Mouse (Mus musculus) MEL (cell line): ENCODE measurements around the gene Exoc3l. TPM values are rescaled to one million over a fixed set of nuclear protein-coding genes. Genes with fewer than 3 reads are reported as not detected.

Experiments
- DNase-seq: peaks from one replicate; pipeline ENCODE4 v3.0.0; 2011; ENCODE audit warnings: low read depth, low spot score
- H3K27ac ChIP-seq: 2 replicates; pipeline ENCODE4 v1.5.1; 2012; ENCODE audit warnings: low read depth, mild to moderate bottlenecking, control low read depth, low read length, moderate library complexity; ENCODE audit not compliant: control insufficient read depth
- H3K27me3 ChIP-seq, 2 experiments: fragments of 150-350 bp in 1 of 2; sonication (generic) in 1 of 2; 2 replicates each; pipeline ENCODE4 v1.6.1; 2012; ENCODE audit warnings: low read length in 2 of 2, mild to moderate bottlenecking in 2 of 2, improper control_type of control experiment in 1 of 2, moderate library complexity in 1 of 2; ENCODE audit not compliant: insufficient read depth in 2 of 2, control insufficient read depth in 1 of 2
- H3K36me3 ChIP-seq, 2 experiments: 2 replicates each; pipeline ENCODE4 v1.6.1; 2012 to 2014; ENCODE audit warnings: low read length in 2 of 2, improper control_type of control experiment in 1 of 2, inconsistent platforms in 1 of 2, mild to moderate bottlenecking in 1 of 2; ENCODE audit not compliant: insufficient read depth in 2 of 2, control insufficient read depth in 1 of 2
- H3K4me1 ChIP-seq, 2 experiments: fragments of 150-350 bp in 1 of 2; sonication (generic) in 1 of 2; 2 replicates each; pipeline ENCODE4 v1.6.1; 2012; ENCODE audit warnings: low read length in 2 of 2, improper control_type of control experiment in 1 of 2, mild to moderate bottlenecking in 1 of 2; ENCODE audit not compliant: insufficient read depth in 2 of 2, control insufficient read depth in 1 of 2
- H3K4me3 ChIP-seq, 2 experiments: fragments of 150-350 bp in 1 of 2; sonication (generic) in 1 of 2; 2 replicates each; pipeline ENCODE4 v1.5.1; 2012; ENCODE audit warnings: low read depth in 2 of 2, low read length in 2 of 2, mild to moderate bottlenecking in 2 of 2, moderate library complexity in 2 of 2, control low read depth in 1 of 2, improper control_type of control experiment in 1 of 2; ENCODE audit not compliant: control insufficient read depth in 1 of 2, insufficient read depth in 1 of 2
- H3K79me2 ChIP-seq: 2 replicates; pipeline ENCODE4 v1.6.1; 2012; ENCODE audit warnings: mild to moderate bottlenecking, low read length, moderate library complexity; ENCODE audit not compliant: control insufficient read depth, poor library complexity, insufficient read depth
- H3K9ac ChIP-seq: 2 replicates; pipeline ENCODE4 v1.6.1; 2012; ENCODE audit warnings: low read depth, mild to moderate bottlenecking, control low read depth, low read length, moderate library complexity; ENCODE audit not compliant: control insufficient read depth, poor library complexity, severe bottlenecking
- H3K9me3 ChIP-seq: fragments of 150-350 bp; sonication (generic); replicated peaks from 2 replicates; pipeline ENCODE4 v1.6.1; 2012; ENCODE audit warnings: mild to moderate bottlenecking, low read length, improper control_type of control experiment, moderate library complexity; ENCODE audit not compliant: insufficient read depth
- BHLHE40 ChIP-seq: IDR thresholded peaks from 2 replicates; pipeline ENCODE4 v1.6.1; 2012; ENCODE audit warnings: low read depth, mild to moderate bottlenecking, inconsistent platforms, low read length, improper control_type of control experiment, borderline replicate concordance
- CHD2 ChIP-seq: IDR thresholded peaks from 2 replicates; pipeline ENCODE4 v1.6.1; 2011; ENCODE audit warnings: low read length, improper control_type of control experiment
- E2F4 ChIP-seq: IDR thresholded peaks from 2 replicates; pipeline ENCODE4 v1.6.1; 2011; ENCODE audit warnings: low read depth, low read length, improper control_type of control experiment, borderline replicate concordance
- ELF1 ChIP-seq: IDR thresholded peaks from 2 replicates; pipeline ENCODE4 v1.6.1; 2014; ENCODE audit warnings: low read depth, mild to moderate bottlenecking, inconsistent platforms, low read length, improper control_type of control experiment, moderate library complexity
- ETS1 ChIP-seq: IDR thresholded peaks from 2 replicates; pipeline ENCODE4 v1.6.1; 2012; ENCODE audit warnings: low read depth, mild to moderate bottlenecking, inconsistent platforms, low read length, improper control_type of control experiment, moderate library complexity
- GABPA ChIP-seq: IDR thresholded peaks from 2 replicates; pipeline ENCODE4 v1.6.1; 2012; ENCODE audit warnings: low read depth, mild to moderate bottlenecking, inconsistent platforms, low read length, improper control_type of control experiment, moderate library complexity
- HCFC1 ChIP-seq: IDR thresholded peaks from 2 replicates; pipeline ENCODE4 v1.6.1; 2012; ENCODE audit warnings: low read depth, mild to moderate bottlenecking, inconsistent platforms, low read length, improper control_type of control experiment, moderate library complexity
- MAFK ChIP-seq: IDR thresholded peaks from 2 replicates; pipeline ENCODE4 v1.6.1; 2011; ENCODE audit warnings: low read depth, mild to moderate bottlenecking, low read length, improper control_type of control experiment, borderline replicate concordance
- MAX ChIP-seq: IDR thresholded peaks from 2 replicates; pipeline ENCODE4 v1.6.1; 2011; ENCODE audit warnings: low read length, improper control_type of control experiment
- MAZ ChIP-seq: IDR thresholded peaks from 2 replicates; pipeline ENCODE4 v1.6.1; 2012; ENCODE audit warnings: low read depth, mild to moderate bottlenecking, inconsistent platforms, low read length, improper control_type of control experiment
- MXI1 ChIP-seq: IDR thresholded peaks from 2 replicates; pipeline ENCODE4 v1.6.1; 2011; ENCODE audit warnings: mild to moderate bottlenecking, low read depth, low read length, improper control_type of control experiment
- NELFE ChIP-seq: IDR thresholded peaks from 2 replicates; pipeline ENCODE4 v1.6.1; 2011; ENCODE audit warnings: low read depth, low read length, improper control_type of control experiment
- POLR2A ChIP-seq, 2 experiments: IDR thresholded peaks; 2 replicates each; pipeline ENCODE4 v1.6.1; 2011 to 2012; ENCODE audit warnings: low read length in 2 of 2, mild to moderate bottlenecking in 2 of 2, control low read depth in 1 of 2, improper control_type of control experiment in 1 of 2, low read depth in 1 of 2, moderate library complexity in 1 of 2; ENCODE audit not compliant: control insufficient read depth in 1 of 2, insufficient read depth in 1 of 2, poor library complexity in 1 of 2
- POLR2AphosphoS2 ChIP-seq: IDR thresholded peaks from 2 replicates; pipeline ENCODE4 v1.6.1; 2011; ENCODE audit warnings: low read length, improper control_type of control experiment
- POLR2AphosphoS5 ChIP-seq: IDR thresholded peaks from 2 replicates; pipeline ENCODE4 v1.6.1; 2012; ENCODE audit warnings: low read depth, borderline replicate concordance, mild to moderate bottlenecking, inconsistent platforms, low read length, moderate library complexity, mixed read lengths
- RCOR1 ChIP-seq: IDR thresholded peaks from 2 replicates; pipeline ENCODE4 v1.6.1; 2012; ENCODE audit warnings: low read depth, mild to moderate bottlenecking, inconsistent platforms, low read length, improper control_type of control experiment
- SMC3 ChIP-seq: IDR thresholded peaks from 2 replicates; pipeline ENCODE4 v1.6.1; 2011; ENCODE audit warnings: low read depth, low read length, improper control_type of control experiment
- TAL1 ChIP-seq: IDR thresholded peaks from 2 replicates; pipeline ENCODE4 v1.6.1; 2012; ENCODE audit warnings: mild to moderate bottlenecking, inconsistent platforms, low read length, moderate library complexity, mixed read lengths
- TBP ChIP-seq: IDR thresholded peaks from 2 replicates; pipeline ENCODE4 v1.8.0; 2011; ENCODE audit warnings: low read depth, low read length, improper control_type of control experiment
- UBTF ChIP-seq: IDR thresholded peaks from 2 replicates; pipeline ENCODE4 v1.6.1; 2012; ENCODE audit warnings: low read depth, mild to moderate bottlenecking, inconsistent platforms, low read length, improper control_type of control experiment, moderate library complexity, borderline replicate concordance; ENCODE audit not compliant: insufficient read depth
- USF1 ChIP-seq: IDR thresholded peaks from 2 replicates; pipeline ENCODE4 v1.6.1; 2014; ENCODE audit warnings: low read depth, mild to moderate bottlenecking, inconsistent platforms, low read length, improper control_type of control experiment, moderate library complexity
- USF2 ChIP-seq, 2 experiments: IDR thresholded peaks; 2 replicates each; pipeline ENCODE4 v1.6.1; 2011 to 2012; ENCODE audit warnings: improper control_type of control experiment in 2 of 2, low read length in 2 of 2, borderline replicate concordance in 1 of 2, inconsistent platforms in 1 of 2, low read depth in 1 of 2, mild to moderate bottlenecking in 1 of 2; ENCODE audit not compliant: insufficient read depth in 1 of 2
- ZC3H11A ChIP-seq: IDR thresholded peaks from 2 replicates; pipeline ENCODE4 v1.6.1; 2012; ENCODE audit warnings: low read depth, mild to moderate bottlenecking, inconsistent platforms, low read length, improper control_type of control experiment
- ZKSCAN1 ChIP-seq: IDR thresholded peaks from 2 replicates; pipeline ENCODE4 v1.6.1; 2012; ENCODE audit warnings: low read depth, mild to moderate bottlenecking, inconsistent platforms, low read length, improper control_type of control experiment, moderate library complexity
- ZNF384 ChIP-seq: IDR thresholded peaks from 2 replicates; pipeline ENCODE4 v1.6.1; 2012; ENCODE audit warnings: low read depth, mild to moderate bottlenecking, inconsistent platforms, low read length, improper control_type of control experiment
- polyA plus RNA-seq, 2 experiments: library from polyadenylated mRNA; stranded (reverse) in 1 of 2; unstranded in 1 of 2; fragments of >175 nt in 1 of 2; fragments of >200 nt in 1 of 2; gene quantifications; 2 replicates each; pipeline versions ENCODE4 v1.2.1 to v1.2.4; 2012; ENCODE audit warnings: low replicate concordance in 2 of 2, low read depth in 1 of 2; ENCODE audit not compliant: insufficient read length in 2 of 2, insufficient read depth in 1 of 2, missing spikeins in 1 of 2
- total RNA-seq: library from RNA; depleted of rRNA; stranded (reverse); fragments of 300-350 nt; gene quantifications from 2 replicates; pipeline ENCODE4 v1.2.3, GENCODE M21; 2012

Exoc3l gene
- total and polyA plus RNA-seq, 3 experiments: 0.69 to 2.0 TPM; not detected in 1

DNA sequence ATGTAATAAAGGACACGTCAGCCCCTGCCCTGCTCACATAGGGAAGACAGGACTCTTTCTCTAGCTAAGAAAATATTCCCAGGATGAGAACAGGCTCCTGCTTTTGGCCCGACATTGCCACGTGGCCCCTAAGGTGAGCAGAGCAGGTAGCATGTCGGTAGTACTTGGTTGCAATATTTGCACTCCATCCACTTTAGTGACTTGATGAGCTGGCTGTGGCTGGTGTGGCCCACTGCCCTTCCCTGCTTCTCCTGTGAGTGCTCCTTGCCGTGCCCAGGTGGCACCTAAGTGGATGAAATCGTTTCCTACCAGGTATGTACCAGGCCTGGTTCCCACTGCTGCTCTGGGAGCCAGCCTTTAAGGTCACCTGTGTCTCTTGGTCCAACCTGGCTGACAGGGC lies 43.9 kb downstream of the Exoc3l start:
- H3K9ac ChIP-seq: no peak overlapping the region
- DNase-seq: no peak
- no peaks in the 10 kb centered on the region; the same call in 1 of the 2 replicates for H3K79me2 ChIP-seq
- TF ChIP-seq MAFK (no peak), CHD2 (no peak), UBTF (no peak), POLR2AphosphoS5 (no peak), MXI1 (no peak), MAZ (no peak), USF1 (no peak), ELF1 (no peak), ETS1 (no peak), SMC3 (no peak), POLR2A (IDR thresholded peaks at IDR 0.05; ENCODE audit: control insufficient read depth in 1 of 2, insufficient read depth in 1 of 2, low read depth in 1 of 2, low read length in 2 of 2, poor library complexity in 1 of 2) (no peak), USF2 (IDR thresholded peaks at IDR 0.05; ENCODE audit: borderline replicate concordance in 1 of 2, insufficient read depth in 1 of 2, low read depth in 1 of 2, low read length in 2 of 2) (no peak), E2F4 (no peak), ZKSCAN1 (no peak), POLR2AphosphoS2 (no peak)
- no peaks in the 10 kb centered on the region for H3K27me3 ChIP-seq
- H3K36me3 ChIP-seq: peaks cover 2 to 13% of the 10 kb centered on the region in 2 experiments
- no peaks in the 10 kb centered on the region for H3K9me3 ChIP-seq
- H3K4me1 ChIP-seq: peaks cover 2 to 14% of the 10 kb centered on the region in 2 experiments; a peak in 3 of 4 replicates
- no peak overlapping the region for H3K27ac ChIP-seq
- H3K4me3 ChIP-seq: no peak overlapping the region

- Histone ChIP-seq H3K36me3 (peaks cover 3 to 5% of the 10 kb centered on the region in 2 experiments), H3K27ac (no peak overlapping the region), H3K79me2 (no peaks in the 10 kb centered on the region), H3K9ac (no peak overlapping the region), H3K9me3 (no peaks in the 10 kb centered on the region), H3K4me3 (no peak overlapping the region), H3K27me3 (no peaks in the 10 kb centered on the region), H3K4me1 (peaks cover 0 to 3% of the 10 kb centered on the region in 2 experiments; a peak in 2 of 4 replicates)
- no peak for DNase-seq
- no peak for TF ChIP-seq ZC3H11A
- TF ChIP-seq NELFE: no peak
- TF ChIP-seq MAX: no peak
- no peak for TF ChIP-seq GABPA
- TF ChIP-seq HCFC1: no peak
- no peak for TF ChIP-seq ETS1
- TF ChIP-seq USF1: no peak
- no peak for TF ChIP-seq TAL1
- no peak for TF ChIP-seq USF2 (IDR thresholded peaks at IDR 0.05; ENCODE audit: borderline replicate concordance in 1 of 2, insufficient read depth in 1 of 2, low read depth in 1 of 2, low read length in 2 of 2)
- TF ChIP-seq ELF1: no peak
- no peak for TF ChIP-seq ZNF384
- no peak for TF ChIP-seq E2F4
- no peak for TF ChIP-seq MAZ
- TF ChIP-seq BHLHE40: no peak
- TF ChIP-seq RCOR1: no peak
- TF ChIP-seq TBP: no peak
Observed at GRCm38 (mm10) chr8:105241016-105241415, 54.9 kb downstream of the Exoc3l start.
